Mouse (Mus musculus) hindbrain, embryonic 11.5 days (tissue): ENCODE results near the gene Hs3st4. TPM values are rescaled to one million over a fixed set of nuclear protein-coding genes. Genes with fewer than 3 reads are reported as not detected.

ENCODE experiments used
- ATAC-seq: fragments of 200-750 bp; cut with Nextera tagmentation; 2 replicates; pipeline ENCODE4 v1.8.0; 2017; ENCODE audit warnings: mild to moderate bottlenecking, moderate TSS enrichment, moderate library complexity; ENCODE audit not compliant: low FRiP score
- DNase-seq: peaks from one replicate; pipeline ENCODE4 v3.0.0-alpha.2; 2015; ENCODE audit warnings: low spot score
- H3K27ac ChIP-seq: fragments of 300-500 bp; sonication (generic); 2 replicates; pipeline ENCODE4 v1.5.1; 2014; ENCODE audit warnings: mild to moderate bottlenecking, low read depth, low read length
- H3K27me3 ChIP-seq: fragments of 300-500 bp; sonication (generic); 2 replicates; pipeline ENCODE4 v1.6.1; 2014; ENCODE audit warnings: mild to moderate bottlenecking, low read length, moderate library complexity, mixed read lengths; ENCODE audit not compliant: control insufficient read depth, insufficient read depth
- H3K36me3 ChIP-seq: fragments of 300-500 bp; sonication (generic); 2 replicates; pipeline ENCODE4 v1.6.1; 2014; ENCODE audit warnings: mild to moderate bottlenecking, low read length, moderate library complexity, mixed read lengths; ENCODE audit not compliant: control insufficient read depth, insufficient read depth
- H3K4me1 ChIP-seq: fragments of 300-500 bp; sonication (generic); replicated peaks from 2 replicates; pipeline ENCODE4 v1.6.1; 2014; ENCODE audit warnings: low read length, mixed read lengths; ENCODE audit not compliant: control insufficient read depth, insufficient read depth
- H3K4me2 ChIP-seq: fragments of 300-500 bp; sonication (generic); replicated peaks from 2 replicates; pipeline ENCODE4 v1.6.1; 2014; ENCODE audit warnings: mild to moderate bottlenecking, low read depth, low read length
- H3K4me3 ChIP-seq: fragments of 300-500 bp; sonication (generic); 2 replicates; pipeline ENCODE4 v1.5.1; 2014; ENCODE audit warnings: low read depth, low read length
- H3K9ac ChIP-seq: fragments of 300-500 bp; sonication (generic); 2 replicates; pipeline ENCODE4 v1.6.1; 2014; ENCODE audit warnings: low read depth, low read length
- H3K9me3 ChIP-seq: fragments of 300-500 bp; sonication (generic); 2 replicates; pipeline ENCODE4 v1.6.1; 2016; ENCODE audit warnings: low read length; ENCODE audit not compliant: control insufficient read depth
- WGBS: fragments of 180-500 bp; shearing (Covaris S2); extraction: QIAGEN DNeasy Blood & Tissue Kit; methylation state at CpG from one replicate; pipeline ENCODE4 v1.1.7; 2014; 5-methylcytosine and 5-hydroxymethylcytosine counted together
- polyA plus RNA-seq: library from polyadenylated mRNA; unstranded; fragments of >200 nt; fragmentation: Nextera tagmentation; extraction: Ambion mirVana; gene quantifications from 2 replicates; pipeline ENCODE4 v1.2.1, GENCODE M21; 2014

Hs3st4 gene
- polyA plus RNA-seq, 1 experiment from 2014 or later = 0.43 TPM

DNA sequence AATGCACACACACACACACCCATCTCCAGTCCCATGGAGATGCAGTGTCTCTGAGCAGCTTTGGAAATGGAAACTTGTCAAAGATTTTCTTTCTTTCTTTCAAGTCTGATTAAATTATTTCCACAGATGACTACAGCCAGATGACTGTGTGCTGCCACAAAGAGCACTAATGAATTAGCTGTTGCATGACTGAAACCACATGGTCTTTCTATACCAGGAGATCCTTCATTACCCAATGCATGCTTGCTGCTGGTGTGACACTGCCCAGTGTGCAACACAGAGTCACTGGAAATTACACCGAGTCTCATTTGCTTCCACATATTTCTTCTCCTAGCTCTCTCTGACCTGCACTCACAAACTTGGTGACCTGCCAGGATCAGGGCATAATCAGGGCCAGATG, 353.0 kb downstream of the Hs3st4 start:
- Histone ChIP-seq H3K36me3 (no peaks in the 10 kb centered on the region), H3K27ac (no peak overlapping the region), H3K9ac (no peak overlapping the region), H3K4me1 (no peaks in the 10 kb centered on the region), H3K4me2 (no peak overlapping the region), H3K27me3 (no peaks in the 10 kb centered on the region), H3K4me3 (no peak overlapping the region), H3K9me3 (no peaks in the 10 kb centered on the region)
- no peak for ATAC-seq
- no peak for DNase-seq
- 64% methylated on average over 1 of the region's 1 CpGs for WGBS

DNA sequence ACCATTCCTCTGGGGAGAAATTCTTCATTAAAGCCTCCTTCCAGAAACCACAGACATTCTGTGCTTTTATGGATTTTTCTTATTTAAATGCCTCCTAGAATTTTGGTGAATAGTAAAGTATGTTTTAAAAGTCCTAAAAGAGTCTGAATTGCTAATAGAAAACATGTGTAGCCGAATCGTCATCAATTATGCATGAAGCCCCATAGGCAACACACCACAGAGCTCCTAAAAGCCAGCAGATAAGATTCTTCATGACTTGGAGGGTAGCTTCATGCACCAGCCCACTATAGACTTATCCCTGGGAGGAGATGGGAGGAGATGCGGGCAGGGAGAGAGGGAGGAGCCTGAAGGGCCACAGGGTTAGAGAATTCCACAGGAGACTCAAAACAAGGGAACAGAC, 358.8 kb downstream of the Hs3st4 start:
- H3K27me3 ChIP-seq = no peaks in the 10 kb centered on the region
- H3K9me3 ChIP-seq = no peaks in the 10 kb centered on the region
- no peak overlapping the region for H3K4me3 ChIP-seq
- H3K4me2 ChIP-seq = no peak overlapping the region
- 77% methylated on average over 3 of the region's 3 CpGs for WGBS
- no peak overlapping the region for H3K9ac ChIP-seq
- H3K27ac ChIP-seq = no peak overlapping the region
- H3K36me3 ChIP-seq = no peaks in the 10 kb centered on the region
- DNase-seq (no peak), ATAC-seq (no peak)
- no peaks in the 10 kb centered on the region for H3K4me1 ChIP-seq

DNA sequence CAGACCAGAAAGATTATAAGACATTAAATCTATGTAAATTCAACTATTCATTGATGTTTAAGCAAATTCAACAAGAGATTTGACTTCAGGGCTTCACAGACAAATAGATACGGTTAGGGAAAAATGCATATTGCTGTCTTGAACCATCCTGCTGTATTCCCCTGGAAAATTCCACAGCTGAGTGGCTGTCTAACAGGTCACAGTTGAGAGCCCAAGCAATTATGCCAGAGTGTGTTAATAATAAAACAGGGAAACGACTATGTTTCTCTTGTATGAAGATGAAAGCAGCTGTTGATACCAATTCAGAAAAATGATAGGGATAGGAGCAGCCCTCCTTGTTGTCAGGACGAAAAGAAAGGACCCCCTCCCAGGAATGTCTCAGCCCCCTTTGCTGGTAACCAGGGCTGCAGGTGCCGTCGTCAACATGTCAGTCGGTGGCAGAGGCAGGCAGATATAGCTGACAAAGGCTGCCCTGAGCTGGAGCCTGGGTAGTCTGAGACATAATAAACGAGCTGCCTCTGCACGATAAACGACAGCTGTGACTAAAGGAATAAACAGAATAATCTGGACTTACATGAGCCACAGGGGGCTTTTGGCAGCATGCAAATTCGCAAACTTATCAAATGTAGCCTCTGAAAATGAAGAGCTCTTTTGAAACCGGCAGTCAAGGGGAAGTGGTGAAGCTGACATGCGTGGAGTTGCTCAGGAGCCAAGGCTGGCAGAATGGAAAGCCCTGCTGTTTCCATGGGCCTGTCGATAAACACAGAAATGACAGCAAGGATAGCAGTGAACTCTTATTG, 364.7 kb downstream of the Hs3st4 start:
- 37% methylated on average over 13 of the region's 13 CpGs for WGBS
- ATAC-seq = peak; percentile 89
- DNase-seq = peak; percentile 43
- Histone ChIP-seq H3K27me3 (no peaks in the 10 kb centered on the region), H3K36me3 (no peaks in the 10 kb centered on the region), H3K27ac (no peak overlapping the region), H3K9me3 (no peaks in the 10 kb centered on the region), H3K4me1 (no peaks in the 10 kb centered on the region), H3K4me3 (no peak overlapping the region), H3K4me2 (no peak overlapping the region), H3K9ac (no peak overlapping the region)

DNA sequence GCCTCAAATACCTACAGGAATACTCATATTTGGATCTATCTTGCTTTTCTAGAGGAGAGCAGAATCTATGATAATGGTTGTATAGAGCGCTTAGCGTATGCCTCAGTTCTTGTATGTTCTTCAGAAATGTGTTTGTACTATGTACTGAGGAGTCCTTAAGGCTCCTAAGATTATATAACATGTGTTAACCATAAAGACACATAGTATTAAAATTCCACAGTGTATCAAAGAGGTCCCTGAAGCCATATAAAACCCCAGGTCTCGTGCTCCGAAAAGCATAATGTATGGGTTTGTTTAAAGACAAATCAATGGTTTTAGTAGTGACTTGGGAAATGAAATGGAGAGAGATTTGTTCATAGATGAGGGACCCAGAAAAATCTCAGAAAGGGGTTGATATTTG, 371.4 kb downstream of the Hs3st4 start:
- WGBS = 98% methylated on average over 4 of the region's 4 CpGs

DNA sequence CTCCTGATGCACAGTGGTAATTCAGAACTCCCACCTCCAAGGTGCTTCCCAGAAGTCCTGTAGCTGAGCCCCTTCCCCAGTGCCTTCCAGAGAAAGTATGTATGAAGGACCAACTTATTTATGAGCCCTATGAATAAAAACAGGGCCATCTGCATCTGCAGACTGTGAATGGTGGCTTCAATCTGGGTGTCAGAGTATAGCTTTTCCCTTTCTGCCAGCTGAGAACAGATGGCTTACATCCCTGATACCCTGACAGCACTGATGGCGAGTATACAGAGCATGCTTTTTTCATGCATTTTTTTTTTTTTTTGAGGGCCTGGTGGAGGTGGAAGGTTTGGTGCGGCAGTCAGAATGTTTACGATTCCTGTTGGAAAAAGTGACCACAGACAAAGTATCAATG, 375.4 kb downstream of the Hs3st4 start:
- Histone ChIP-seq H3K36me3 (no peaks in the 10 kb centered on the region), H3K4me3 (no peak overlapping the region), H3K4me1 (no peaks in the 10 kb centered on the region), H3K9ac (no peak overlapping the region), H3K27me3 (no peaks in the 10 kb centered on the region), H3K27ac (no peak overlapping the region), H3K9me3 (no peaks in the 10 kb centered on the region), H3K4me2 (no peak overlapping the region)
- ATAC-seq = no peak
- DNase-seq = no peak
- WGBS = 86% methylated on average over 3 of the region's 3 CpGs

More for the DNA sequence above, 371.4 kb downstream of the Hs3st4 start:
- H3K27me3 ChIP-seq = no peaks in the 10 kb centered on the region
- DNase-seq (no peak), ATAC-seq (no peak)
- no peaks in the 10 kb centered on the region for H3K9me3 ChIP-seq
- no peaks in the 10 kb centered on the region for H3K36me3 ChIP-seq
- H3K4me2 ChIP-seq = no peak overlapping the region
- H3K4me1 ChIP-seq = no peaks in the 10 kb centered on the region
- no peak overlapping the region for H3K4me3 ChIP-seq
- no peak overlapping the region for H3K27ac ChIP-seq
- no peak overlapping the region for H3K9ac ChIP-seq

DNA sequence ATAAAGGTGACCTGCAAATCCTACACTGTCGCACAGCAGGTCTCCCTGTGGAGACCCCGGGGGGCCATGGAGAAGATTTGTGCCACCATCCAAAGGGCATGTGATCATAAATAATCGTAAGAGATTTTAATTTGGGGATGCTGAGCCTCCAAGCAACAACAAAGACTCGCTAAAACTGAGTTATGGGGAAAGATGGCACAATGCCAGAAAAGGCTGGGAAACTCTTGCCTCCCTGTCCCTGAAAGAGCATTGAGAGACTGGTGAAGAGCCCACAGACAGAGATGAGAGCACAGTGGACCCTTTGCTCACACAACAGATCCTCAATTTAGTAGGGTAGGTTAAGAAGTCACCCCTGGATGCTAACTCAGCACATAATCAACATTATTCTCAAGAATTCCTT, 377.2 kb downstream of the Hs3st4 start:
- WGBS = 85% methylated on average over 4 of the region's 4 CpGs
- Histone ChIP-seq H3K27ac (no peak overlapping the region), H3K27me3 (no peaks in the 10 kb centered on the region), H3K9ac (no peak overlapping the region), H3K4me1 (no peaks in the 10 kb centered on the region), H3K4me2 (no peak overlapping the region), H3K9me3 (no peaks in the 10 kb centered on the region), H3K36me3 (no peaks in the 10 kb centered on the region), H3K4me3 (no peak overlapping the region)
- DNase-seq = no peak
- no peak for ATAC-seq

DNA sequence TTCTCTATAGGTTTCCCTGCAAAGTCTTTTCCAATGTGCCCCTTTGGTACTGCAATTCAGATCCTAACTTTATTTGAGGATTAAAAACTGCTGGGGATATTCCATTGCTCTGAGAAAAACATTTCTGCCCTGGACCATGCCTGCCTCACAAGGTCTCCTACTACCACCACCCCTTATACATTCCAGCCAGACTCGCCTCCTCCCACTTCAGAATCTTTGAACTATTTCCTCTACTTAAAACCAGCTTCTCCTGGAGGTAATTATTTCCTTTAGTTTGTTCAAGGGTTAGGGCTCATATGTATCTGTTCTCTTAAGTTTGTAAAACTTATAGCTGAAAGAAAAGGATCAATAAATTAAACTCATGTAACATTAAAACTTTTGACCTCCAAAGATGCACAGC, 389.6 kb downstream of the Hs3st4 start:
- H3K4me1 ChIP-seq = no peaks in the 10 kb centered on the region
- no peak overlapping the region for H3K4me3 ChIP-seq
- H3K27ac ChIP-seq = no peak overlapping the region
- ATAC-seq (no peak), DNase-seq (no peak)
- no peaks in the 10 kb centered on the region for H3K27me3 ChIP-seq
- H3K9ac ChIP-seq = no peak overlapping the region
- WGBS = 78% methylated on average over 1 of the region's 1 CpGs
- no peaks in the 10 kb centered on the region for H3K36me3 ChIP-seq
- no peak overlapping the region for H3K4me2 ChIP-seq
- no peaks in the 10 kb centered on the region for H3K9me3 ChIP-seq

DNA sequence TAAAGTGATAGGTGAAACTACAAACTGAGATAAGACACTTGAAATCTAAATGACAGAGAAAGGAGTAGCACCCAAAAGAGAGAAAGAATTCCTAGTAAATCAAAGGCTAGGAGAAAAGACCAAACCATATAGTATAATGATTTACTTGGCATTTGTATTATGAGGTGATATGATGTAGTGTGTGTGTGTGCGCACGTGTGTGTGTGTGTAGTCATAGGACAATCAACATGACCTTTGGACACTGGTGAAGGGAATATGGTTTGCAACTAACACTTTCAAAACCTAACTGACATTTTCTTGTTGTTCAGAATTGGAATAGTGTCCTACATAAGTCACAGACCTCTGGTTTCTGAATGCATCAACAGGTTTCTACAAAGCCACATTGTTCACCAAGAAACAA, 390.0 kb downstream of the Hs3st4 start:
- Histone ChIP-seq H3K27me3 (no peaks in the 10 kb centered on the region), H3K36me3 (no peaks in the 10 kb centered on the region), H3K27ac (no peak overlapping the region), H3K4me2 (no peak overlapping the region), H3K9ac (no peak overlapping the region), H3K9me3 (no peaks in the 10 kb centered on the region), H3K4me1 (no peaks in the 10 kb centered on the region), H3K4me3 (no peak overlapping the region)
- DNase-seq = no peak
- 90% methylated on average over 2 of the region's 2 CpGs for WGBS
- ATAC-seq = no peak

DNA sequence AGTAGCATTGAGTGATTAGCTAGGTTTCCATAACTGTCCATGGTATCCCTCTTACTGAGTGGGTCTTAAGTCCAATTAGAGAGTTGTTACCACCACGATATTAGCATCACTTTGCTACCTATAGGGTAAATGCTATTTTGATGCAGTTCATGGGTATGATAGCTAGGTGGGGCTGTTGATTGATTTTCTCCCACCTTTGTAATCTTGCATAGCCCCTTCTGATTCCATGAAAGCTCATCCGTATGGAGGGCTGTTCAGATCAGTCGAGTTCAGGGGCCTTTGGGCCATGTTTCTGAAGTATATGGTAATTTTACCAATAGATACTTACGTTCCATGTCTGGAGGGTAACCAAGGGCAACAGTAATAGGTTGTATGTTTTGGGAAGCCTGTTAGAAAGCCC, 400.8 kb downstream of the Hs3st4 start:
- Histone ChIP-seq H3K4me2 (no peak overlapping the region), H3K36me3 (no peaks in the 10 kb centered on the region), H3K4me3 (no peak overlapping the region), H3K27ac (no peak overlapping the region), H3K9me3 (no peaks in the 10 kb centered on the region), H3K27me3 (no peaks in the 10 kb centered on the region), H3K9ac (no peak overlapping the region), H3K4me1 (no peaks in the 10 kb centered on the region)
- ATAC-seq (no peak), DNase-seq (peak; percentile 61)
- WGBS = 40% methylated on average over 4 of the region's 4 CpGs
